In genomic region chr10:80131952-80132350, GRCm38 (mm10) we compare ENCODE assay signal across 7 mouse cellular contexts. TPM values are rescaled to one million over a fixed set of nuclear protein-coding genes. Genes with fewer than 3 reads are reported as not detected.
DNase-seq lines count a peak whose midpoint lies in the region; ATAC-seq and TF ChIP-seq lines count a peak whose summit lies in the region.

No protein-coding gene starts in this region.

- 0 out of 2 replicates have a peak, but pooled peaks cover 3% of the 10 kb centered on the region for H3K9me3 ChIP-seq in embryonic facial prominence, embryonic 14.5 days (ENCODE audit: control insufficient read depth, low read length)
- no peaks in the 10 kb centered on the region for H3K9me3 ChIP-seq in hindbrain, postnatal 0 days (ENCODE audit: low read length)
- no peaks in the 10 kb centered on the region for H3K9me3 ChIP-seq in neural tube, embryonic 13.5 days

- WGBS in embryonic facial prominence, embryonic 14.5 days: 35% methylated on average over 11 of the region's 27 CpGs
- 28% methylated on average over 27 of the region's 27 CpGs for WGBS in hindbrain, postnatal 0 days
- 32% methylated on average over 27 of the region's 27 CpGs for WGBS in neural tube, embryonic 13.5 days

- H3K4me3 ChIP-seq in layer of hippocampus, adult 2 months: no peak overlapping the region
- H3K4me3 ChIP-seq in embryonic facial prominence, embryonic 14.5 days (ENCODE audit: low read depth, low read length): peak overlapping the region; percentile 19
- H3K4me3 ChIP-seq in hindbrain, postnatal 0 days (ENCODE audit: low read length): no peak overlapping the region
- H3K4me3 ChIP-seq in neural tube, embryonic 13.5 days: peak overlapping the region; percentile 10; the same call in 1 of the 2 replicates

- H3K27ac ChIP-seq in layer of hippocampus, adult 2 months: peak overlapping the region; percentile 61
- no peak overlapping the region for H3K27ac ChIP-seq in embryonic facial prominence, embryonic 14.5 days (replicated peaks; ENCODE audit: low read depth, low read length)
- H3K27ac ChIP-seq in hindbrain, postnatal 0 days: peak overlapping the region; percentile 67
- H3K27ac ChIP-seq in neural tube, embryonic 13.5 days (replicated peaks): 0 out of 2 replicates have a peak overlapping the region, but pooled peaks have one; percentile 23

- H3K27me3 ChIP-seq in embryonic facial prominence, embryonic 14.5 days (replicated peaks; ENCODE audit: control insufficient read depth, insufficient read depth, low read length): peaks cover 14% of the 10 kb centered on the region
- H3K27me3 ChIP-seq in hindbrain, postnatal 0 days (ENCODE audit: insufficient read depth, low read length): no peaks in the 10 kb centered on the region
- H3K27me3 ChIP-seq in neural tube, embryonic 13.5 days: peaks cover 14% of the 10 kb centered on the region

- H3K36me3 ChIP-seq in embryonic facial prominence, embryonic 14.5 days (ENCODE audit: control insufficient read depth, insufficient read depth, low read length): peaks cover 75% of the 10 kb centered on the region
- peaks cover 62% of the 10 kb centered on the region for H3K36me3 ChIP-seq in hindbrain, postnatal 0 days (ENCODE audit: insufficient read depth, low read length)
- peaks cover 93% of the 10 kb centered on the region for H3K36me3 ChIP-seq in neural tube, embryonic 13.5 days

- DNase-seq in layer of hippocampus, adult 2 months (ENCODE audit: low spot score in 2 of 2): no peak
- DNase-seq in layer of hippocampus, adult 18-20 months (ENCODE audit: low spot score in 2 of 2): no peak
- no peak for DNase-seq in embryonic facial prominence, embryonic 14.5 days (ENCODE audit: low spot score)
- DNase-seq in hindbrain, postnatal 0 days (ENCODE audit: low spot score): peak; percentile 58
- no peak for DNase-seq in layer of hippocampus, postnatal 25 days (ENCODE audit: extremely low spot score in 1 of 2, low spot score in 1 of 2)
- DNase-seq in spleen, postnatal 14 days (ENCODE audit: low spot score in 2 of 2): no peak

- peak overlapping the region; percentile 42 for H3K4me2 ChIP-seq in embryonic facial prominence, embryonic 14.5 days (ENCODE audit: low read depth, low read length)
- 0 out of 2 replicates have a peak overlapping the region, but pooled peaks have one; percentile 16 for H3K4me2 ChIP-seq in hindbrain, postnatal 0 days (ENCODE audit: low read depth, low read length)
- H3K4me2 ChIP-seq in neural tube, embryonic 13.5 days: peak overlapping the region; percentile 33

- peaks cover 4% of the 10 kb centered on the region for H3K4me1 ChIP-seq in embryonic facial prominence, embryonic 14.5 days (ENCODE audit: control insufficient read depth, insufficient read depth, low read length)
- H3K4me1 ChIP-seq in hindbrain, postnatal 0 days (ENCODE audit: insufficient read depth, low read length): peaks cover 9% of the 10 kb centered on the region
- H3K4me1 ChIP-seq in neural tube, embryonic 13.5 days (replicated peaks): peaks cover 27% of the 10 kb centered on the region

- H3K9ac ChIP-seq in embryonic facial prominence, embryonic 14.5 days (ENCODE audit: low read depth, low read length): peak overlapping the region; percentile 49; the same call in 1 of the 2 replicates
- H3K9ac ChIP-seq in hindbrain, postnatal 0 days (replicated peaks; ENCODE audit: low read length): no peak overlapping the region
- peak overlapping the region; percentile 38; the same call in 1 of the 2 replicates for H3K9ac ChIP-seq in neural tube, embryonic 13.5 days

- no peak for TF ChIP-seq CTCF in layer of hippocampus, adult 2 months (conservative IDR thresholded peaks at IDR 0.05)
- TF ChIP-seq CTCF in hindbrain, postnatal 0 days (IDR thresholded peaks at IDR 0.05; ENCODE audit: low read depth): no peak

- ATAC-seq in embryonic facial prominence, embryonic 14.5 days (ENCODE audit: low read depth): peak; percentile 11; the same call in 1 of the 2 replicates
- ATAC-seq in hindbrain, postnatal 0 days: peak; percentile 22
- ATAC-seq in neural tube, embryonic 13.5 days (ENCODE audit: low read depth): 0 out of 2 replicates have a peak, but pooled peaks have one; percentile 9

RNA-seq across cellular contexts. Expression of gene Atp5d, which starts 6.5 kb away (rescaled TPM):
- 100 to 1,000 TPM; 332 to 344 TPM for total RNA-seq in layer of hippocampus, adult 2 months (2021)
- 100 to 1,000 TPM; 354 to 359 TPM for total RNA-seq in layer of hippocampus, adult 18-20 months (2021)
- 474 and 475 TPM in 2 replicates for polyA plus RNA-seq in embryonic facial prominence, embryonic 14.5 days (2014; fragmentation: Nextera tagmentation; extraction: Ambion mirVana)
- total RNA-seq in hindbrain, postnatal 0 days (2014; rRNA removed): 273 and 303 TPM in 2 replicates
- 733 and 736 TPM in 2 replicates for polyA plus RNA-seq in hindbrain, postnatal 0 days (2015; fragmentation: Nextera tagmentation; extraction: Ambion mirVana)
- 467 and 481 TPM in 2 replicates for polyA plus RNA-seq in neural tube, embryonic 13.5 days (2015; fragmentation: Nextera tagmentation; extraction: Ambion mirVana)
- 100 to 1,000 TPM; 338 to 391 TPM for total RNA-seq in layer of hippocampus, postnatal 25 days (2021)

RNA-seq across cellular contexts. Expression of gene Cbarp, which starts 8.7 kb away (rescaled TPM):
- 100 to 1,000 TPM; 331 to 341 TPM for total RNA-seq in layer of hippocampus, adult 2 months (2021)
- 100 to 1,000 TPM; 362 to 363 TPM for total RNA-seq in layer of hippocampus, adult 18-20 months (2021)
- 7.3 and 9.0 TPM in 2 replicates for polyA plus RNA-seq in embryonic facial prominence, embryonic 14.5 days (2014; fragmentation: Nextera tagmentation; extraction: Ambion mirVana)
- 270 and 288 TPM in 2 replicates for total RNA-seq in hindbrain, postnatal 0 days (2014; rRNA removed)
- 95.5 and 106 TPM in 2 replicates for polyA plus RNA-seq in hindbrain, postnatal 0 days (2015; fragmentation: Nextera tagmentation; extraction: Ambion mirVana)
- 53.9 and 55.1 TPM in 2 replicates for polyA plus RNA-seq in neural tube, embryonic 13.5 days (2015; fragmentation: Nextera tagmentation; extraction: Ambion mirVana)
- total RNA-seq in layer of hippocampus, postnatal 25 days (2021): 100 to 1,000 TPM; 399 to 401 TPM

RNA-seq across cellular contexts. Expression of gene Midn, which starts 16.1 kb away (rescaled TPM):
- 10 to 100 TPM; 53.1 to 54.5 TPM for total RNA-seq in layer of hippocampus, adult 2 months (2021)
- 10 to 100 TPM; 59.4 to 68.4 TPM for total RNA-seq in layer of hippocampus, adult 18-20 months (2021)
- 34.2 and 37.0 TPM in 2 replicates for polyA plus RNA-seq in embryonic facial prominence, embryonic 14.5 days (2014; fragmentation: Nextera tagmentation; extraction: Ambion mirVana)
- 146 and 172 TPM in 2 replicates for total RNA-seq in hindbrain, postnatal 0 days (2014; rRNA removed)
- 14.7 and 15.8 TPM in 2 replicates for polyA plus RNA-seq in hindbrain, postnatal 0 days (2015; fragmentation: Nextera tagmentation; extraction: Ambion mirVana)
- 31.0 and 35.8 TPM in 2 replicates for polyA plus RNA-seq in neural tube, embryonic 13.5 days (2015; fragmentation: Nextera tagmentation; extraction: Ambion mirVana)
- total RNA-seq in layer of hippocampus, postnatal 25 days (2021): 10 to 100 TPM; 61.4 to 82.4 TPM

RNA-seq across cellular contexts. Expression of gene Stk11, which starts 16.3 kb away (rescaled TPM):
- total RNA-seq in layer of hippocampus, adult 2 months (2021): 10 to 100 TPM; 96.8 to 97.7 TPM
- 100 to 1,000 TPM; 101 to 102 TPM for total RNA-seq in layer of hippocampus, adult 18-20 months (2021)
- polyA plus RNA-seq in embryonic facial prominence, embryonic 14.5 days (2014; fragmentation: Nextera tagmentation; extraction: Ambion mirVana): 32.6 and 32.7 TPM in 2 replicates
- 86.4 and 86.6 TPM in 2 replicates for total RNA-seq in hindbrain, postnatal 0 days (2014; rRNA removed)
- 13.9 and 15.0 TPM in 2 replicates for polyA plus RNA-seq in hindbrain, postnatal 0 days (2015; fragmentation: Nextera tagmentation; extraction: Ambion mirVana)
- polyA plus RNA-seq in neural tube, embryonic 13.5 days (2015; fragmentation: Nextera tagmentation; extraction: Ambion mirVana): 13.3 and 16.8 TPM in 2 replicates
- total RNA-seq in layer of hippocampus, postnatal 25 days (2021): 10 to 100 TPM; 89.1 to 94.3 TPM

RNA-seq across cellular contexts. Expression of gene Sbno2, which starts 26.6 kb away (rescaled TPM):
- 10 to 100 TPM; 22.4 to 23.4 TPM for total RNA-seq in layer of hippocampus, adult 2 months (2021)
- total RNA-seq in layer of hippocampus, adult 18-20 months (2021): 10 to 100 TPM; 16.3 to 16.9 TPM
- 12.8 and 14.1 TPM in 2 replicates for polyA plus RNA-seq in embryonic facial prominence, embryonic 14.5 days (2014; fragmentation: Nextera tagmentation; extraction: Ambion mirVana)
- total RNA-seq in hindbrain, postnatal 0 days (2014; rRNA removed): 22.8 and 23.7 TPM in 2 replicates
- 6.9 and 7.8 TPM in 2 replicates for polyA plus RNA-seq in hindbrain, postnatal 0 days (2015; fragmentation: Nextera tagmentation; extraction: Ambion mirVana)
- 12.9 and 13.0 TPM in 2 replicates for polyA plus RNA-seq in neural tube, embryonic 13.5 days (2015; fragmentation: Nextera tagmentation; extraction: Ambion mirVana)
- total RNA-seq in layer of hippocampus, postnatal 25 days (2021): 10 to 100 TPM; 14.5 to 22.0 TPM

Comparison
In these comparisons a context has a peak if more than half of its experiments do, and no peak if none do; other contexts are left out.
1. H3K4me3 ChIP-seq: peak in embryonic facial prominence, embryonic 14.5 days (single experiment) and neural tube, embryonic 13.5 days (single experiment); none in layer of hippocampus, adult 2 months (single experiment) and hindbrain, postnatal 0 days (single experiment).
2. Peak in every context shown above with its lines, with median percentiles within 50 percentile points of each other: ATAC-seq and H3K4me2 ChIP-seq.